Mouse (Mus musculus) T-helper 17 cell (primary cell): Measurements from ENCODE around the gene Gm49339.
"Not testable (repeated sequence)": the region's sequence is repeated elsewhere in the genome, so short reads cannot be mapped to it uniquely, and the experiment has no call there.

Source experiments
- in situ Hi-C, 2 experiments: fragments of 300-600 bp; cut with MboI, MseI; formaldehyde crosslinking; loops; 1 replicate in 1 of 2; 2 replicates in 1 of 2; pipeline ENCODE4 v1.15.1; 2025; ENCODE audit warnings: high pct_unique_total_duplicates in 2 of 2

Gm49339 gene

GRCm38 (mm10) chr10:51480397-51480796, at the start of gene Gm49339, which contains the start of gene Lilr4b:
Gm49339 (plus strand) TSS chr10:51480612.
Lilr4b (plus strand) TSS chr10:51480632.
- in situ Hi-C loops = not testable (repeated sequence)

DNA sequence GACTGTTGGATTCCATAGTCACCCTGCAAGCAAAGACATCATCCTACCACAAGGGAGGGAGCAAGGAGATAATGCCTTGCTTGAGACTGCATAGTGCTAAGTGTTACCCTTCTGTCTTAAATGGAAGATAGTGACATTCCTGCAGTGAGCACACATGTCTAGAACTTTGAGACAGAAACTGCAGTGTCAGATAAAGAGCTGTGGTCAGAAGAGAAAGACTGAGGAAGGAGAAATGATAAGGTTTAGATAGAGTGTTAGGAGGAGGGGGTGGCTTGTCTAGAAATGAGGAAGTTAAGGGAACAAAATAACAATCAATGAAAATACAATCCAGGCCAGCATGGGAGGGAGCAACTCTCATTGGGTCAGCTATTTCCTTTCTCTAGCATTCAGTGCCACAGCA, 47.5 kb upstream of the Gm49339 start:
- in situ Hi-C loops = no loop called here

- in situ Hi-C loops = no loop called here
Measured at GRCm38 (mm10) chr10:51435684-51436083, 44.7 kb upstream of the Gm49339 start.

- in situ Hi-C loops = no loop called here
Measured at GRCm38 (mm10) chr10:51451610-51452009, 28.8 kb upstream of the Gm49339 start.

DNA sequence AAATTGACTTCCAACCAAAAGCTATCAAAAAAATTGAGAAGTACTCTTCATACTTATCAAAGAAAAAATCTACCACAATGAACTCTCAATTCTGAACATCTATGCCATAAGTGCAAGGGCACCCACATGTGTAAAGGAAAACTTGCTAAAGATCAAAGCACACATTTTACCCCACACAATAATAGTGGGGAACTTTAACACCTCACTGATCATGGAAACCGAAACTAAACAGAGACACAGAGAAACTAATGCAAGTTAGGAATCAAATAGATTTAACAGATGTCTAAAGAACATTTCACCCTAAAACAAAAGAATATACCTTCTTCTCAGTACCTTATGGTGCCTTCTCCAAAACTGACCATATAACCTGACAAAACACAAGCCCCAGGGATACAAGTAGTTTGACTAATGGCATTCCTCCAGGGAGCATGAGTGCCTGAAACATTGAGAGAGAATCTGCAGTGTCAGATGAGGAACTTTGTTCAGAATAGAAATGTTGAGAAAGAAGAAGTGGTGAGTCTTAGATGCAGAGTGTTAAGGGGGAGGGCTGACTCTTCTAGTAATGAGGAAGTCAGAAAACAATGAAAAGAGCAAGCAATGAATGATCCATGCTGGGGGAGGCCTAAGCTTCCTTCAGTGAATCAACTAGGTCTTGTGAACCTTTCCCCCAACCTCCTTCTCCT, 26.7 kb upstream of the Gm49339 start:
- in situ Hi-C loops = no loop called here

DNA sequence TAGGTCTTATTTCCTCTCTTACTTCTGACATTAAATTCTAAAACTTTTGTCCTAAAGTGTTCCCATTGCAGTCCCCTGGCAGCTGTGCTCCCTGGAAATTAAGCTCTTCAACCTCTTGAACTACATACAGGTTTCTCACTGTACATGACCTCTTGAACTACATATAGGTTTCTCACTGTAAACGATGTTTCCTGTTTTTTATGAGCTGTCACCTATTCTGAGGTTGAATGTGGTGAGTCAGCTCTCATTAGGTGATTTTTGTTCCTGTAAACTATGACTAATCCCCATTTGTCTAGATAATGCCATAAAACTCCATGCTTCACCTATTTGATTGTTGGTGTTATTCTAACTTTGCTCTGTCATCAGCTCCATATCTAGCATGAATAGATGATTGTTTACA, 26.0 kb upstream of the Gm49339 start:
- in situ Hi-C loops = no loop called here

DNA sequence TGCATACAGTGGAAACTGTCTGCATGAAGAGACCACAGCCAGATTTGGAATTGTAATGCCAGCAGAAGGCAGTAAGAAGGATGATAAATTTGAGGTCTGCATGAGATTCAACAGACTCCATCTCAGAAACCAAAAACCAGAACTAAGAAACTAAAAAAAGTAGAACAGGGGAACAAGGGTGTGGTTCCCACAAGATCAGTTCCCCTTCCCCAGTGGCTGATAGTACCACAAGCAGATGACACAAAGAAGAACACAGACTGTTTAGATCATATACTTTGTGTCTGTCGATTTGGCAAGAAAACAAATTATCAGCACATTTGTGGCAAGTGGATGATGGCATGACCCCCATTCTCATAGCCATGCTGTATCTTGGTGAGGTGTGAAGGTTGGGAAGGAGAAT, 24.6 kb upstream of the Gm49339 start:
- in situ Hi-C loops = no loop called here

- in situ Hi-C loops = no loop called here
Measured at GRCm38 (mm10) chr10:51456369-51456768, 24.0 kb upstream of the Gm49339 start.

GRCm38 (mm10) chr10:51463800-51464199, 16.6 kb upstream of the Gm49339 start:
- in situ Hi-C loops = not testable (repeated sequence)

- in situ Hi-C loops = not testable (repeated sequence)
Measured at GRCm38 (mm10) chr10:51490691-51491090, 10.3 kb downstream of the Gm49339 start, which contains the start of gene Lilrb4a. Lilrb4a (plus strand) TSS chr10:51490956.

GRCm38 (mm10) chr10:51520021-51520420, 39.6 kb downstream of the Gm49339 start:
- in situ Hi-C loops = no loop called here

- in situ Hi-C loops = no loop called here
Measured at GRCm38 (mm10) chr10:51521453-51521852, 41.0 kb downstream of the Gm49339 start.

DNA sequence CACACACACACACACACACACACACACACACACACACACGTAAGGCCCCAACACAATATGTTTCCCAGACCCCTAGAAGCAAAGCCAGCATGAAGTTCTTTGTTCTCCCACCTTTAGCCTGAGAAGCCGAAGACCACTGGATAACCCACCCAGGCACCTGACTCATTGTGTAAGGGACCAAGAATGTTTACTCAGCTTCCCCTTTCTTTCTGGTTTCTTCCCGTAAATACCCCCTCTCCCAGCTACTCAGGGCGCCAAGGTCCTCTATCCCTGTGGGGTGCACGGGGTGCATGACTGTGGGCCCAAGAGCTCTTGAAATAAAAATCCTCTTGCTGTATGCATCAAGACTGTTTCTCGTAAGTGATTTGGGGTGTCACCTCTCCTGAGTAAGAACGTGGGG, 45.7 kb downstream of the Gm49339 start:
- in situ Hi-C loops = no loop called here

- in situ Hi-C loops = no loop called here
Measured at GRCm38 (mm10) chr10:51526633-51527032, 46.2 kb downstream of the Gm49339 start.

- in situ Hi-C loops = no loop called here
Measured at GRCm38 (mm10) chr10:51528840-51529434, 48.5 kb downstream of the Gm49339 start.

- in situ Hi-C loops = no loop called here
Measured at GRCm38 (mm10) chr10:51529497-51529896, 49.1 kb downstream of the Gm49339 start.

- in situ Hi-C loops = loop anchor here in 1 of 2 experiments (10.0 kb wide), 1 partner anchor 1454 kb away; no protein-coding TSS in a partner anchor
Measured at GRCm38 (mm10) chr10:51530813-51531212, 50.4 kb downstream of the Gm49339 start.
